Mouse (Mus musculus): ENCODE results near the gene Mfsd11. TPM values are rescaled to one million over a fixed set of nuclear protein-coding genes. Genes with fewer than 3 reads are reported as not detected.

The Mfsd11 gene
- total and polyA plus RNA-seq, 3 experiments: 6.6 to 45.9 (median 22.0) TPM

- DNase-seq (ENCODE audit: low spot score) (no peak), ATAC-seq (ENCODE audit: extremely low read depth, insufficient number of reproducible peaks, low FRiP score, poor library complexity, severe bottlenecking) (no peak)
- Histone ChIP-seq H3K9me3 (replicated peaks) (peaks cover 12% of the 10 kb centered on the region), H3K4me3 (ENCODE audit: low read depth, low read length) (no peak overlapping the region), H3K27me3 (ENCODE audit: insufficient read depth, low read length) (peaks cover 21% of the 10 kb centered on the region), H3K4me1 (ENCODE audit: insufficient read depth, low read depth, low read length) (no peaks in the 10 kb centered on the region), H3K36me3 (replicated peaks) (no peaks in the 10 kb centered on the region)
- TF ChIP-seq POLR2AphosphoS5 (IDR thresholded peaks at IDR 0.05; ENCODE audit: insufficient replicate concordance, low read depth, low read length): no peak
- TF ChIP-seq GATA1 (IDR thresholded peaks at IDR 0.05; ENCODE audit: borderline replicate concordance, low read length): no peak
- TF ChIP-seq CTCF (IDR thresholded peaks at IDR 0.05; ENCODE audit: low read depth, low read length): no peak
- no peak for TF ChIP-seq TAL1 (conservative IDR thresholded peaks at IDR 0.05; ENCODE audit: low read depth, low read length)
- no peak for TF ChIP-seq GATA2 (IDR thresholded peaks at IDR 0.05; ENCODE audit: borderline replicate concordance, low read depth, low read length)
Measured at GRCm38 (mm10) chr11:116919186-116920020, 67.2 kb downstream of the Mfsd11 start.

- DNase-seq (ENCODE audit: low spot score): no peak
- H3K9me3 ChIP-seq (replicated peaks): peaks cover 12% of the 10 kb centered on the region
- no peak for TF ChIP-seq POLR2AphosphoS5 (IDR thresholded peaks at IDR 0.05; ENCODE audit: insufficient replicate concordance, low read depth, low read length)
Measured at GRCm38 (mm10) chr11:116920746-116921145, 68.5 kb downstream of the Mfsd11 start.

GRCm38 (mm10) chr11:116922058-116922457 is 69.8 kb downstream of the Mfsd11 start:
- H3K9me3 ChIP-seq (replicated peaks): peaks cover 12% of the 10 kb centered on the region
- H3K4me3 ChIP-seq (ENCODE audit: low read depth, low read length): no peak overlapping the region
- TF ChIP-seq POLR2AphosphoS5 (IDR thresholded peaks at IDR 0.05; ENCODE audit: insufficient replicate concordance, low read depth, low read length): no peak
- TF ChIP-seq GATA2 (IDR thresholded peaks at IDR 0.05; ENCODE audit: borderline replicate concordance, low read depth, low read length): no peak
- TF ChIP-seq CTCF (IDR thresholded peaks at IDR 0.05; ENCODE audit: low read depth, low read length): no peak
- TF ChIP-seq TAL1 (conservative IDR thresholded peaks at IDR 0.05; ENCODE audit: low read depth, low read length): no peak
- no peak for TF ChIP-seq GATA1 (IDR thresholded peaks at IDR 0.05; ENCODE audit: borderline replicate concordance, low read length)
- H3K36me3 ChIP-seq (replicated peaks): no peaks in the 10 kb centered on the region
- H3K27me3 ChIP-seq (ENCODE audit: insufficient read depth, low read length): peaks cover 12% of the 10 kb centered on the region; the same call in 1 of the 2 replicates
- no peak for DNase-seq (ENCODE audit: low spot score)
- H3K4me1 ChIP-seq (ENCODE audit: insufficient read depth, low read depth, low read length): no peaks in the 10 kb centered on the region
- ATAC-seq (ENCODE audit: extremely low read depth, insufficient number of reproducible peaks, low FRiP score, poor library complexity, severe bottlenecking): no peak

More at GRCm38 (mm10) chr11:116920746-116921145, 68.5 kb downstream of the Mfsd11 start:
- Histone ChIP-seq H3K4me3 (ENCODE audit: low read depth, low read length) (no peak overlapping the region), H3K36me3 (replicated peaks) (no peaks in the 10 kb centered on the region), H3K27me3 (ENCODE audit: insufficient read depth, low read length) (peaks cover 20% of the 10 kb centered on the region), H3K4me1 (ENCODE audit: insufficient read depth, low read depth, low read length) (no peaks in the 10 kb centered on the region)
- ATAC-seq (ENCODE audit: extremely low read depth, insufficient number of reproducible peaks, low FRiP score, poor library complexity, severe bottlenecking): no peak

Other genes with a start within 250 kb of the Mfsd11 start
- 2.5 and 5.6 TPM in 2 replicates for gene Rhbdf2, start 225.4 kb upstream of the Mfsd11 start, total RNA-seq (2014; fragmentation: Nextera tagmentation)
- 1.7 and 1.9 TPM in 2 replicates for gene Rhbdf2, start 225.4 kb upstream of the Mfsd11 start, total RNA-seq (2017)
- gene Rhbdf2, start 225.4 kb upstream of the Mfsd11 start, polyA plus RNA-seq (2012): 4.2 and 4.8 TPM in 2 replicates
- gene Prcd, start 198.9 kb upstream of the Mfsd11 start, total RNA-seq (2014; fragmentation: Nextera tagmentation): 2.6 and 4.3 TPM in 2 replicates
- gene Prcd, start 198.9 kb upstream of the Mfsd11 start, total RNA-seq (2017): 3.2 and 3.7 TPM in 2 replicates
- gene Prcd, start 198.9 kb upstream of the Mfsd11 start, polyA plus RNA-seq (2012): 1.5 and 1.9 TPM in 2 replicates
- gene Cygb, start 198.1 kb upstream of the Mfsd11 start, total RNA-seq (2014; fragmentation: Nextera tagmentation): not detected in 2 replicates
- not detected in 2 replicates for gene Cygb, start 198.1 kb upstream of the Mfsd11 start, total RNA-seq (2017)
- gene Cygb, start 198.1 kb upstream of the Mfsd11 start, polyA plus RNA-seq (2012): 0.05 TPM in 1 of 2 replicates, not detected in the other
- 0.49 TPM in 1 of 2 replicates, not detected in the other for gene St6galnac1, start 76.9 kb upstream of the Mfsd11 start, total RNA-seq (2014; fragmentation: Nextera tagmentation)
- 0.23 and 0.27 TPM in 2 replicates for gene St6galnac1, start 76.9 kb upstream of the Mfsd11 start, total RNA-seq (2017)
- gene St6galnac1, start 76.9 kb upstream of the Mfsd11 start, polyA plus RNA-seq (2012): not detected in 2 replicates
- not detected in 2 replicates for gene Mxra7, start 24.4 kb upstream of the Mfsd11 start, total RNA-seq (2014; fragmentation: Nextera tagmentation)
- 0.06 TPM in 1 of 2 replicates, not detected in the other for gene Mxra7, start 24.4 kb upstream of the Mfsd11 start, total RNA-seq (2017)
- not detected in 2 replicates for gene Mxra7, start 24.4 kb upstream of the Mfsd11 start, polyA plus RNA-seq (2012)
- gene Mettl23, start 9.2 kb upstream of the Mfsd11 start, total RNA-seq (2014; fragmentation: Nextera tagmentation): 40.3 and 45.4 TPM in 2 replicates
- gene Mettl23, start 9.2 kb upstream of the Mfsd11 start, total RNA-seq (2017): 35.8 and 43.1 TPM in 2 replicates
- gene Mettl23, start 9.2 kb upstream of the Mfsd11 start, polyA plus RNA-seq (2012): 49.1 and 60.6 TPM in 2 replicates
- gene Jmjd6, start 9.0 kb upstream of the Mfsd11 start, total RNA-seq (2014; fragmentation: Nextera tagmentation): 82.7 and 85.3 TPM in 2 replicates
- 126 and 148 TPM in 2 replicates for gene Jmjd6, start 9.0 kb upstream of the Mfsd11 start, total RNA-seq (2017)
- gene Jmjd6, start 9.0 kb upstream of the Mfsd11 start, polyA plus RNA-seq (2012): 39.1 and 48.4 TPM in 2 replicates
- gene Srsf2, start 654 bp downstream of the Mfsd11 start, total RNA-seq (2014; fragmentation: Nextera tagmentation): 786 and 910 TPM in 2 replicates
- 484 and 801 TPM in 2 replicates for gene Srsf2, start 654 bp downstream of the Mfsd11 start, total RNA-seq (2017)
- 1,600 and 2,011 TPM in 2 replicates for gene Srsf2, start 654 bp downstream of the Mfsd11 start, polyA plus RNA-seq (2012)
- not detected in 2 replicates for gene Mgat5b, start 66.4 kb downstream of the Mfsd11 start, total RNA-seq (2014; fragmentation: Nextera tagmentation)
- 0.16 TPM in 1 of 2 replicates, not detected in the other for gene Mgat5b, start 66.4 kb downstream of the Mfsd11 start, total RNA-seq (2017)
- not detected in 2 replicates for gene Mgat5b, start 66.4 kb downstream of the Mfsd11 start, polyA plus RNA-seq (2012)